Mouse (Mus musculus): ENCODE data around the gene Gas7. TPM values are rescaled to one million over a fixed set of nuclear protein-coding genes. Genes with fewer than 3 reads are reported as not detected.

Gas7 gene
- polyA plus RNA-seq, 1 experiment = 3.4 TPM

DNA sequence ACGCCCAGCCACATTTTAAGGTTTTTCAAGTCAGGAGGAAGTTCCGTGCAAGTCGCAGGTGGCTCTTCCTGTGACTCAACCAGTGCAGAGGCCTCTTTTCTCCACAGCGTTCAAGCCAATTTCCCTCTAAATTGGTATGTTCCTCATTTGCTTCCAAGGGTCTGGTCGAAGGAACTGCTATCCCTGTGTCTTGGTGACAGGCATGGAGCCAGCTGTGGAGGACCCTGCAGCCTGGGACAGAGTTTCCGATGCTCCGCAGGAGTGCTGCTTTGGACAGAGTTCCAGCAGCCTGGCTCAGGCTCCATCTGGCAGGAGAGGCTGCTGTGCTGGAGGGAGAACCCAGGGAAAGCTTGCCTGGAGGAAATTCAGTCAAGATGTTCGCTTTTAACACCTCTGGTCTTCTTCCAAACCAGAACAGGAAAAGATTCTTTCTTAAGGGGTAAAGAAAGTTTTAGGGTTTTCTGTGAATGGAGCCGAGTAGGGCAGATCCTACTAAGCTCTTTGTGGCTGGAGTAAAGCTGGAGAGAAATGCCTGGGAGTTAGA is 27.1 kb downstream of the Gas7 start:
- WGBS = 42% methylated on average over 9 of the region's 9 CpGs
- no peak for DNase-seq (ENCODE audit: low read depth, low spot score)

GRCm38 (mm10) chr11:67488156-67488555 is 32.9 kb downstream of the Gas7 start:
- DNase-seq (ENCODE audit: low read depth, low spot score) = no peak
- 45% methylated on average over 12 of the region's 12 CpGs for WGBS

DNA sequence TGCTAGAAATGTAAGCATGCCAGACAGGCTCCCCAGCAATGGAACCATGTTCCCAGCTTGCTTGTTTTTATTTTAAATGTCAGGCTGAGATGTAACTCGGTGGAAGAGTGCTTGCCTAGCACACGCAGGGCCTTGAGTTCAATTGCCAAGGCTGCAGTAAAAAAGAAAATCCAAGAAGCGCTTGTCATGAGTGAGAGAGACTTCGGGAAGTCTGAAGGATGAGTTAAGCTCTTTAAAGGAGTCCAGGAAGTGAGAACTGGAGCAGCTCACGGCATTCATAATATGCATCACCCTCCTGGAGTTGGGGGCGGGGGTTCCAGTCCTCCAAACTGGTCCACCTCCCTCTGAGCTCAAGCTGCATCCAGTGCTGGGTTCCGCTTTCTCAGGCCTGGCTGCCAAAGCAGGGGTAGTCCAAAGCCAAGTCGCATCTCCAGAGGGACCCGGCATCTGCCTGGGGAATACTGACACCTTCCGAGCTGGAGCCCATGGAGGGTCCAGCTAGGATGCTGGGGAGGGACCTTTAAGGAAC is 34.5 kb downstream of the Gas7 start:
- WGBS = 65% methylated on average over 10 of the region's 10 CpGs

DNA sequence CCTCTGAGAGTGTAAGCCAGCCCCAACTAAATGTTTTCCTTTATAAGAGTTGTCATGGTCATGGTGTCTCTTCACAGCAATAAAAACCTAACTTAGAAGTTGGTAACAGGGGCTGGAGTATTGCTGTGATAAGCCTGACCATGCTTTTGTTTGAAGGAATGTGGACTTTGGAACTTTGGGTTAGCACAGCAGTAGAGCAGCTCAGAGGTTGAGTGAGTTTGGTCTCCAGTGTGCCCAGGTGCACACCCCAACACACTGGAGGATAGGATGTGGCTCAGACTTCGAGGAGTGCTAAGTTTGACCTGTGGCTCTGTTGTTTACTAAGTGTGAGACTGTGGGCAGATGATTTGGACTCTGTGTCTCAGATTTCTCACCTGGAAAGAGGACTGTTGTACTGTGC is 41.6 kb downstream of the Gas7 start:
- no peak for DNase-seq (ENCODE audit: low read depth, low spot score)
- WGBS = 36% methylated on average over 1 of the region's 1 CpGs

More for the DNA sequence above, 34.5 kb downstream of the Gas7 start:
- DNase-seq (ENCODE audit: low read depth, low spot score) = no peak

DNA sequence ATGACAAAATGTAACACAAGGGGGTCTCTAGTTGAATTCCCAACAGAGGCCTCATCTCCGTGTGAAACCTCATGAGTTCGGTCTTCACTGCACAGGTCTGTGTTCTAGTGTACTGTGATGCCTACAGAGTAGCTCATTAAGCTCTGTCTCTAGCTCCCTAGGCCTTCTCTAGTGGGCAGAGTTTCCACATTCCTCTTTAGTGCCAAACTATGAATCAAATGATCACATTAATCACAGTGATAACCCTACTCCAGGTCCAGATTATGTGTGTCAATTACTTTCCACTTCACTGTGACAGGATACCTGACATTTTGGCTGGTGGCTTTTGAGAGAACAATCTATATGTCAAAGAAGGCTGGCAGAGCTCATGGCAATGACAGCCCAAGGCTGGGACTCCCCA is 44.9 kb downstream of the Gas7 start:
- no peak for DNase-seq (ENCODE audit: low read depth, low spot score)
- 96% methylated on average over 2 of the region's 2 CpGs for WGBS

- 82% methylated on average over 7 of the region's 7 CpGs for WGBS
- no peak for DNase-seq (ENCODE audit: low read depth, low spot score)
Measured at GRCm38 (mm10) chr11:67501468-67502244, 46.4 kb downstream of the Gas7 start.

DNA sequence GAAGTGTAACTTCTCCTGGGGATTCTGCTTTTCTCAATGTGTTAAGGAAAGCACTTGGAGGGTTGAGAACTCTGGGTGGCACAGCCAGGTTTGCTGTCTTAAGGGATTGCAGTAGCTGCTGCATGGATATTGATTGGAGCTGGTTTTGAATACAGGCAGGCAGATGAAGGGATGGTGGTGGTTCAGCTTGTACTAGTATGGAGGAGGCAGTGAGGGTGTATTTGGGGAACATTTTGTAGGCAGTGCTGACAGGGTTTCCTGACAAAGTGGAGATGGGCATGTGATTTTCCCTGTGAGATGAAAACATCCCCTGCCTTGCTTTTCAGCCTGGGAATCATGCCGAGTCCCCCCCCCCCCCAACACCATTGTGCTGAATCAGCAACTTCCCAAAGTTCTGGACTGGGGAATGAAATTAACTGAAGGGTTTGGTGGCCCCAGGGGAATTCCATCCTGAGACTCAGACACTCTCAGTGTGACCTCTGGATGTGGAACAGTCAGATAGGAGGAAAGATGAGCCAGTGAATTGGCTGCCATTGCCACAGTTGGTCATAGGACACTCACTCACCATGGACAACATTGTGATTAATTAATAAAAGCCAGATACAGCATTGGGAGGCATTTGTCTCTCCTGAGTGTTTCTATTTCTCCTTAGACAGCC is 54.1 kb downstream of the Gas7 start:
- DNase-seq (ENCODE audit: low read depth, low spot score) = no peak

GRCm38 (mm10) chr11:67510831-67511230 is 55.6 kb downstream of the Gas7 start:
- no peak for DNase-seq (ENCODE audit: low read depth, low spot score)
- 84% methylated on average over 4 of the region's 4 CpGs for WGBS

More for the DNA sequence above, 54.1 kb downstream of the Gas7 start:
- WGBS = 85% methylated on average over 1 of the region's 1 CpGs

DNA sequence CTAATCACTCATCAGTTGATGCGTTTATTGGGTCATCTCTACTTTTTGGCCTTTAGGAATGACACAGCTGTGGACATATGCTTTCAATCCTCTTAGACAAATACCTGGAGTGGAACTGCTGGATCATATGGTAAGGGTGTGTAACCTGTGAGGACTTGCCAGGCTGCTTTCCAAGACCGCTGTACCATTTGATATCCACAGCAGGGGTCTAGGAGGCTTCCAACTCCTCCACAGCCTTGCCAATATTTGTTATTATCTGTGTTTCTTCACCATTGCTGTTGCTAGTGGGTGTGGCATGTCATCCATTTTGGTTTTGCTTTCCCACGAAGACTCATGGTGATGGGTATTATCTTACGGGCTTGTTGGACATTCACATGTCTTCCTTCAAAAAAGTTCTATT is 57.8 kb downstream of the Gas7 start:
- DNase-seq (ENCODE audit: low read depth, low spot score) = no peak
- WGBS = 88% methylated on average over 4 of the region's 4 CpGs

GRCm38 (mm10) chr11:67514401-67514800 is 59.2 kb downstream of the Gas7 start:
- 86% methylated on average over 8 of the region's 8 CpGs for WGBS
- DNase-seq (ENCODE audit: low read depth, low spot score) = no peak

GRCm38 (mm10) chr11:67515020-67515911 is 60.0 kb downstream of the Gas7 start:
- DNase-seq (ENCODE audit: low read depth, low spot score) = no peak
- WGBS = 22% methylated on average over 5 of the region's 5 CpGs

DNA sequence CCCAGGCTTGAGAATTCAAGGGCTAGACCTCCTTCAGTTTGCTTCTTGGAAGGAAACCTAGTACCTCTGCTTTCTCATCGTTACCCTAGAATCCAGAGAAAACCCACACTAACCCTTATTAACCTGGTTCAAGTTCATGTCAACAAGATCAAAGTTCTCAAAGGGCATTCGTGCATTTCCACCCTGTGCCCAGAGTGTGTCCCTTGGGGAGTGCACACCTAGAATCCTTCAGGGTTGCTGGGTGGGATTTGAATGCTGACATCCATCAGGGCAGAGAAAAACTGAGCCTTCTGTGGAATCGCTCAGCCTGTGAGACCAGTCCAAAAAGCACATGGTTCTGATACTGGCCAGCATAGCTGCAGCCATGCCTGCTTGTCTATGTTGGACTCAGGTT is 60.7 kb downstream of the Gas7 start:
- DNase-seq (ENCODE audit: low read depth, low spot score) = no peak
- 54% methylated on average over 3 of the region's 3 CpGs for WGBS

DNA sequence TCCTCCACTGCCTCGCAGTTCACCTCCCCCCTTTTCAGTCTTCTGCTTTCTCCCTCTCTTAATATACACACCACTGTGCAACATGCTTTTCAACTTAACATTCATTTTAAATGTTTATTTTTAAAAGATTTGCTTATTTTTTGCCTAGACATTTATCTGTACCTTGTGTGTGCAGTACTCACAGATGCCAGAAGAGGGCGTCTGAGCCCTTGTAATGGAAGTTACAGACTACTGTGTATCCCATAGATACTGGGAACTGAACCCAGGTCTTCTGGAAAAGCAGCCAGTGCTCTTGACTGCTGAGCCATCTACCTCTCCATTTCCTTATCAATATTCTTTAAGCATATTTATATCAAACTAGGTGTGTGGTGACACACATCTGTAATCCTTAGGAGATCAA is 62.5 kb downstream of the Gas7 start:
- 60% methylated on average over 2 of the region's 2 CpGs for WGBS
- DNase-seq (ENCODE audit: low read depth, low spot score) = no peak

DNA sequence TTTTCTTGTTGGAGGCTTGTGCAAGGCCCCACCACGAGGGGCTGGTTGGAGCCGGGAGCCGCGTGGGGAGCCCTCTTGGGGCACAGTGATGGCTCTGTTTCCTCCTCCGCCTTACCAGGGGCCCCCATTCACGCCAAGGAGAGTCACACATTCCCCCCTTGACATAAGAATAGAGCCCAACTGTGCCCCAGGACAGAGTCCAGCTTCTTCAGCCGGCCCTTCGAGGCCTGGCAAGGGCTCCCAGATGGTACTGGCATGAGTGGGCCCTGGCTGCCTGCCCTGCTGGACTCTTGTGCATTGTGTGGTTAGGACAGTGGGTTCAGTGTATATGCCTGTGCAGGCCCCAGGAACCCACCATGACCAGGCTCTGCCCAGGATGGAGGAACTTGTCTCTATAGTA is 63.7 kb downstream of the Gas7 start:
- 93% methylated on average over 8 of the region's 8 CpGs for WGBS
- no peak for DNase-seq (ENCODE audit: low read depth, low spot score)

DNA sequence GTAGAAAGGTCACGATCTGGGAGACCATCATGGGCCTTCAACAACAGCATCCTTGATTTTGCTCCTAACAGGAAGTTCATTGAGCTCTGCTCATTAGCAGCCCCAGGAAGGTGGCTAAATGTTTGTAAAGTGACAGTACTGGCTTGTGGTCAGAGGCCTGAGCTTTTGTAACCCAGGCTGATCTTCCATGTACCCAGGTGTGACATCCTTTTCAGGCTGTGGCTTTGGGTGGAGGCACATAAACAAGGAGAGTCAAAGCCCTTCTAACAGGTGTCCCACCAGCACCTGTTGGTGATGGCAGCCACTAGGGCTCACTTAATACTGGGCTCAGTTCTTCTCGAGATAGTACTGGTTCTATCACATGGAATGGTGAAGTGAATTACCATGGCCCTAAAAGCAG is 67.4 kb downstream of the Gas7 start:
- WGBS = 55% methylated on average over 2 of the region's 2 CpGs
- no peak for DNase-seq (ENCODE audit: low read depth, low spot score)

DNA sequence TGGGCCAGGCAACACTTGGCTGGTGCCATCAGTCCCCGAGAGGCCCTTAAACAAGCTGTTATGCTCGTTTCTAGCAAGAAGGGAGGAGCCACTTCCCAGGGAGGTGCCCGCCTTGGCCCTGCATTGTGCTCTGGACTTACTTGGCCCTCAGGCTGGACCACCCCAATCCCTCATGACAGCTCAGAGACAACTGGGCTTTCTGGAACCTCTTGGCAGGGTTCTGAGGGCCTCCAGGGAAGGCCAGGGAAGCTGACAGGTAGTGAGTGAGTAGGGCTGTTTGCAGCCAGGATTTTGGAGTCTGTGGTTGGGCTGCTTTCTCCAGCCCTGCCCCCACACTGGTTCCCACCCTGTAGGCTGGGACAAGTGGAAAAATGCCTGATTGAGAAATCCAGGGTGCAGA is 68.6 kb downstream of the Gas7 start:
- DNase-seq (ENCODE audit: low read depth, low spot score) = no peak
- 23% methylated on average over 3 of the region's 3 CpGs for WGBS

DNA sequence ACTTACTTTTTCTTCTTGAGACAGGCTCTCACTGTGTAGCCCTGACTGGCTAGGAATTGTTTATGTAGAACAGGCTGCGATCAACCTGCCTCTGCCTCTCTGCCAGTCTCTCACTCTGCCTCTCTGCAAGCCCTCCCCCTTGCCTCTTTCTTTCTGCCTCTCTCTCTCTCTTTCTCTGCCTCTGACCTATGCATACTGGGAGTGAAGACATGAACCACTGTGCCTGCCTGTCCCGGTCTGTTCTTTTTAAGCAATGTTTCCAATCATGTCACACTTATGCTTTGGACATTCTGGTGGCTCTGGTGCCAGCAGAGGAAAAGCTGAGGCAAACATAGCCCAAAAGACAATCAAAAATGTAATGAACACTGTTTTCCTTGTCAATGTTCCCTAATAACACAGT is 69.5 kb downstream of the Gas7 start:
- 73% methylated on average over 2 of the region's 2 CpGs for WGBS
- no peak for DNase-seq (ENCODE audit: low read depth, low spot score)

GRCm38 (mm10) chr11:67525841-67526240 is 70.6 kb downstream of the Gas7 start:
- DNase-seq (ENCODE audit: low read depth, low spot score) = no peak
- 91% methylated on average over 3 of the region's 3 CpGs for WGBS

- DNase-seq (ENCODE audit: low read depth, low spot score) = no peak
- 37% methylated on average over 12 of the region's 12 CpGs for WGBS
Measured at GRCm38 (mm10) chr11:67526621-67527545, 71.6 kb downstream of the Gas7 start.

All from large intestine, adult 2 months (tissue).